Mouse (Mus musculus) ES-CJ7 (cell line): Measurements from ENCODE around the gene Dqx1.

Experiments used
- DNase-seq: peaks from one replicate; pipeline ENCODE4 v3.0.0; 2011; ENCODE audit warnings: low read depth, low spot score

The Dqx1 gene

GRCm38 (mm10) chr6:83057790-83058189 is at the start of gene Dqx1:
Gene Dqx1, plus strand, starts transcription at chr6:83057844.
- DNase-seq = peak; percentile 86

- DNase-seq = no peak
Measured at GRCm38 (mm10) chr6:83008659-83009058, 49.0 kb upstream of the Dqx1 start.

GRCm38 (mm10) chr6:83010010-83010409 is 47.6 kb upstream of the Dqx1 start:
- DNase-seq = no peak

GRCm38 (mm10) chr6:83011255-83011654 is 46.4 kb upstream of the Dqx1 start:
- no peak for DNase-seq

GRCm38 (mm10) chr6:83011756-83012155 is 45.9 kb upstream of the Dqx1 start:
- DNase-seq = no peak

GRCm38 (mm10) chr6:83013444-83013843 is 44.2 kb upstream of the Dqx1 start:
- no peak for DNase-seq

GRCm38 (mm10) chr6:83014482-83015466 is 42.9 kb upstream of the Dqx1 start:
- DNase-seq = no peak

- DNase-seq = no peak
Measured at GRCm38 (mm10) chr6:83015749-83016148, 41.9 kb upstream of the Dqx1 start.

- DNase-seq = no peak
Measured at GRCm38 (mm10) chr6:83017190-83017589, 40.5 kb upstream of the Dqx1 start.

- DNase-seq = no peak
Measured at GRCm38 (mm10) chr6:83019044-83019443, 38.6 kb upstream of the Dqx1 start.

GRCm38 (mm10) chr6:83020121-83020520 is 37.5 kb upstream of the Dqx1 start:
- DNase-seq = no peak

- no peak for DNase-seq
Measured at GRCm38 (mm10) chr6:83020836-83021593, 36.6 kb upstream of the Dqx1 start.

- no peak for DNase-seq
Measured at GRCm38 (mm10) chr6:83023008-83023407, 34.6 kb upstream of the Dqx1 start.

GRCm38 (mm10) chr6:83023786-83024185 is 33.9 kb upstream of the Dqx1 start:
- DNase-seq = no peak

GRCm38 (mm10) chr6:83024421-83024820 is 33.2 kb upstream of the Dqx1 start:
- DNase-seq = no peak

- no peak for DNase-seq
Measured at GRCm38 (mm10) chr6:83025221-83025620, 32.4 kb upstream of the Dqx1 start.

GRCm38 (mm10) chr6:83027293-83027692 is 30.4 kb upstream of the Dqx1 start:
- no peak for DNase-seq

- no peak for DNase-seq
Measured at GRCm38 (mm10) chr6:83027706-83028105, 29.9 kb upstream of the Dqx1 start.

- no peak for DNase-seq
Measured at GRCm38 (mm10) chr6:83029777-83030176, 27.9 kb upstream of the Dqx1 start.

GRCm38 (mm10) chr6:83031111-83031510 is 26.5 kb upstream of the Dqx1 start:
- no peak for DNase-seq

GRCm38 (mm10) chr6:83031921-83032590 is 25.6 kb upstream of the Dqx1 start:
- DNase-seq = no peak

- DNase-seq = peak; percentile 64
Measured at GRCm38 (mm10) chr6:83032769-83033191, 24.9 kb upstream of the Dqx1 start.
